Mouse (Mus musculus) lung, postnatal 14 days (tissue): ENCODE measurements around the gene Pfdn5.
A peak's percentile ranks its signal among the peaks of the same experiment; 100 is the strongest.

Source experiments
- DNase-seq: peaks from one replicate; pipeline ENCODE4 v3.0.0; 2021

Gene Pfdn5

DNA sequence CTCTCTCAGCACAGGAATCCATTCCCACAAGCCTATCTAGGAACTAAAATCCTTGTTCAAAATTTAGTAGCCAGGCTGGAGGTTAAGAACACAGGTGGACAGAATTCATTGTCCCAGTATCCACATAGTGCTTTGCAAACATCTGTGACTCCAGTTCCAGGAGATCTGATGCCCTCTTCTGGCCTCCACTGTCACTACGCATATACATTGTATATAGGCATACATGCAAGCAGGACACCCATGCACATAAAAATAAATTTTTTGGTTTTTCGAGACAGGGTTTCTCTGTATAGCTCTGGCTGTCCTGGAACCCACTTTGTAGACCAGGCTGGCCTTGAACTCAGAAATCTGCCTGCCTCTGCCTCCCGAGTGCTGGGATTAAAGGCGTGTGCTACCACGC lies 10.0 kb downstream of the Pfdn5 start:
- DNase-seq: peak; percentile 25

DNA sequence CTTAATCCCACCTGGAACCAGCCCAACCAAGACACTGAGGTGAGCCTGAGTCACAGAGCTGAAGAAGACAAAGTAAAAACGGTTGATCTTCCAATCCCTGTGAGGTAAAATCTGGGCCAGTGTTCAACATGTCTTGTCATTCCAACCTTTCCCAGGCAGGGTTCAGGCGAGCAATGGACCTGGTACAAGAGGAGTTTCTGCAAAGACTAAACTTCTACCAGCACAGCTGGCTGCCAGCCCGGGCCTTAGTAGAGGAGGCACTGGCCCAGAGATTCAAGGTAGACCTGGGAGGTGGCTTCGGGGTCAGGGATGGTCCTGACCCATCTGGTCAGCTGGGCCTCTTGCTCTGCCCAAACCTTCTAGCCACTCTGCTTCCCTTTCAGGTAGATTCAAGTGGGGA lies 11.0 kb downstream of the Pfdn5 start:
- no peak for DNase-seq

DNA sequence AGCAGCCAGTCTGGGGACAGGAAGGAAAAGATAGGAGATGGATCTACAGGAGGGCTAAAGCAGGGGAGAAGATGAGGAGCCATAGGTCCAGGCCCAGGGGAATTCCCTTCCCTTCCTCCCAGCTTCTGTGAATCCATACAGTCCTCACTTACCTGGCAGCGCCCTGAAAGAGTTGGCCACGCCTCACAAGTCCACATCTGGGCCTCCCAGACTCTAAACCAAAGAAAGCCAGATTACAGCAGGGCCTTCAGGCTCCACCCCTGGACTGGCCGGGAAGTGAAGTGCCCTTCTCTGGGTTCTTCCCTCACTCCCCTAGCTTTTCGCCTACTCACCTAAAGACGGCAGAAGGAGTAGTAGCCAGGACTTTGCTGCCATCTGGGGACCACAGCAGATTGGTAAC lies 13.7 kb downstream of the Pfdn5 start:
- no peak for DNase-seq

DNA sequence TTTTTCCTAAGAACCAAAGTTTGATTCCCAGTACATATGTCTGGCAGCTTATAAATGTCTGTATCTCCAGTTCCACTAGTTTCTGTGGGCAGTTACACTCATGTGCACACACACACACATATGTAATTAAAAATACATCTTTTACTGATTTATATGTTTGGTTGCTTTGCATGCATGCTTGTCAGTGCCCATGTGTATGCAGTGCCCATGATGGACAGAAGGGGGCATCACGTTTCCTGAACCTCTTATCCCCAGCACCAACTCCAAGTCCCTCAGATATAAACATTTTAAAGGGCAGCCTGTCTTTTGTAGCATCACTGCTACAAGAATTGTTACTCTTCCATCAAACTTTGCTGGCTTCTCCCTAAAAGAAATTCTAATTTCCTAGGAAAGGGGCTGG lies 15.7 kb downstream of the Pfdn5 start:
- peak; percentile 66 for DNase-seq

DNA sequence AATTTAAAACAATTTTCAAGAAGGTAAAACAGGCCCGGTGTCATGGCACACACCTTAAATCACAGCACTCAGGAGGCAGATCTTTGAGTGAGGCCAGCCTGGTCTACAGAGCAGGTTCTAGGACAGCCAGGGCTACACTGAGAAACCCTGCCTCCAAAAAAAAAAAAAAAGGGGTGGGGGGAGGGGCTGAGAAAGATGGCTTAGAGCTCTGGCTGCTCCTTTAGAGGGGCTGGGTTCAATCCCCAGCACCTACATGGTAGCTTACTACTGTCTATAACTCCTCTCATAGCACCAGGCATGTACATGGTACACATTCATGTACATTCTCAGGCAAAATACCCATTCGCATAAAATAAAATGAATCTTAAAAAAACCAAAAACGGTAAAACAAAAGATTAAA lies 18.6 kb downstream of the Pfdn5 start:
- DNase-seq: no peak

DNA sequence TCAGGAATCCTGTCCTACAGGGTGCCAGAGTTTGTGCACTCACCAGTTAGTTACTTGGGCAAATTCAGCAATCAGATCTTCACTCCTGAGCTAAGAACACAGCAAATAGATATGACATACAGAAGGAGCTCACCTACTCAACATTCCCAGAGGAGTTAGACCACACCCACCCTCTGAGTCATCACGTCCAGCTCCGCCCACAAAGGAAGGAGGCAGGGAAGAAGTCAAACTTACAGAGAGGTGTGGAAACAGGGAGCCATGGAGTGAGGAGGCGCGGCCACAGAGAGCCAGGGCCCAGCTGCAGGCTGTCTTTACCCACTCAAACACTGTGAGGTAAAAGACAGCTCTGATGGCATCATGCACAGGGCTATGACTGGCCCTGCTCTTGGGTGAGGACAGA lies 20.5 kb downstream of the Pfdn5 start:
- DNase-seq: no peak

DNA sequence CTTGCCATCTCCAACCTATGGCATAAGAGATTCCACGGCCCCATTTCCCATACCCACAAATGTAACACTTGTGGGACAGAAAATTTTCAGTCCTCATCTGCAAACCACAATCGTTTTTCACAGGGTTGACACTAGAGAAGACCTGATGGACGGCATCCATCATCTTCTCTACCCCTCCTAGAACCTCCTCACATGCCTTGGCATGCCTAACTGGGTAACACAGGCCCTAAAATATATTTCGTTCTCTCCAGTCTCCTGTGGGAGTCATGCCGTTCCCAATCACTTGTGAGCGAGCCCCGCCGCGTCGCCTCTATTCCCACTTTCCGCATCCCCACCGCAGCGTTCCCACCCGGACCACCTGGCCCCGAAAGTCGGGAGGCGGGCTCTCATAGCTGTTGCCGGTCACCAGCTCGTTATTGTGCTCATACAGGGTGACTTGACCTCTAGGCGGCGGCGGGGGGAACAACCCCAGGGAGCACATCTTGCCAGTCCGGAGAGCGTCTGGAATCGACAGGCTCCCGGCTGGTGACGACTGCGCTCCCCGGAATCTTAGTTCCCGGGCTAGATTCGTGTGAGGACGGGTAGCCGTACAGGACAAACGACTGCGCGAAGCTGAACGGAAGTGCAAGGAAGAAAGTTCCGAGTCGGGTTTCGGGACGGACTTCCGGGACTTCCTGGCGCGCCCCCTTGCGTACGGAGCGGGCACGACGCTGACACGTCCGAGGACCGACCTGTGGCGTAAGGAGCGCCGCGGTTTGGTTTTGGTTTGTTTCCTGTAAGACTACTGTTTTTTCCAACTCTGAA lies 24.4 kb downstream of the Pfdn5 start, which contains the start of gene Aaas:
Aaas (minus strand) TSS at position 634 of the 804 bp plus-strand sequence.
- DNase-seq: peak; percentile 97

DNA sequence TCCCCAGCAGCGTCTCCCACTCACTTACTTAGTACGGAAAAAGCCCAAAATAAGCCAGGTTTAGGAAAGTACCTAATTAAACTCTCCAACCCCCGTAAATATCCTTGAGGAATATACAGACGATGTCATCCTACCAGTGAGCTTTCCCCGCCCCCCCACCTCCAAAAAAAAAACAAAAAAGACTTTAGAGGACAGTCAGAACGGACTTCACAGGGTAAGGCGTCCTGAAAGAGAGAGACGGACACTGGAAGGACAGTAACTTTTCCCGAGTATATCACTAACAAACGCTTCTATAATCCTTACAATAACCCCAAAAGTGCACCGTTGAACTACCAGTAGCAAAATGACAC lies 25.0 kb downstream of the Pfdn5 start:
- no peak for DNase-seq

DNA sequence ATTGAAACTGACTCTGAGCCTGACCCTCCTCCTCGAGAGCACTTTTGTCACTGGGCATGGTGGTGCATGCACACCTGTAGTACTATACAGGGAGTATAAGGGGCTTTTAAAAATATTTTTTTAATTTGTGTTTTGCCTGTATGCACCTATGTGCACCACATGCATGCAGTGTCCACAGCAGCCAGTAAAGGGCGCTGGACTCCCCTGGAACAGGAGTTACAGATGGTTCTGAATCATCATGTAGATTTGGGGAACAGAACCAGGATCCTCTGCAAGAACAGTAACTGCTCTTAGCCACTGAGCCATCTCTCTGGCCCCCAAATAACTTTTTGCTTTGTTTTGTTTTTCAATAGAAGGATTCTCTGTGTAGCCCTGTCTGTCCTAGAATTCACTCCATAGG lies 26.3 kb downstream of the Pfdn5 start:
- DNase-seq: no peak

DNA sequence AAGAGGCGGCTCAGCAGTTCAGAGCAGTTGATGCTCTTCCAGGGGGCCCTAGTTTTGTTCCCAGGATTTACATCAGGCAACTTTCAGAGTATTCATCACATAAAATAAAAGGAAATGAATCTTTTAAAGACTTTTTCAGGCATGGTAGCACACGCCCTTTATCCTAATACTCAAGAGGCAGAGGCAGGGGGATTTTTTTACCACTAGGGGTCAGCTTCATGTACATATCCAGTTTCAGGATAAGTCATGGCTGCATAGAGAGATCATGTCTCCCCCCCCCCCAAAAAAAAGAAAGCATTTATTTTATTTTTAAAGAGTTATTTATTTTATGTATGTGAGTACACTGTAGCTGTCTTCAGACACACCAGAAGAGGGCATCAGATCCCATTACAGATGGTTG lies 28.1 kb downstream of the Pfdn5 start:
- no peak for DNase-seq

DNA sequence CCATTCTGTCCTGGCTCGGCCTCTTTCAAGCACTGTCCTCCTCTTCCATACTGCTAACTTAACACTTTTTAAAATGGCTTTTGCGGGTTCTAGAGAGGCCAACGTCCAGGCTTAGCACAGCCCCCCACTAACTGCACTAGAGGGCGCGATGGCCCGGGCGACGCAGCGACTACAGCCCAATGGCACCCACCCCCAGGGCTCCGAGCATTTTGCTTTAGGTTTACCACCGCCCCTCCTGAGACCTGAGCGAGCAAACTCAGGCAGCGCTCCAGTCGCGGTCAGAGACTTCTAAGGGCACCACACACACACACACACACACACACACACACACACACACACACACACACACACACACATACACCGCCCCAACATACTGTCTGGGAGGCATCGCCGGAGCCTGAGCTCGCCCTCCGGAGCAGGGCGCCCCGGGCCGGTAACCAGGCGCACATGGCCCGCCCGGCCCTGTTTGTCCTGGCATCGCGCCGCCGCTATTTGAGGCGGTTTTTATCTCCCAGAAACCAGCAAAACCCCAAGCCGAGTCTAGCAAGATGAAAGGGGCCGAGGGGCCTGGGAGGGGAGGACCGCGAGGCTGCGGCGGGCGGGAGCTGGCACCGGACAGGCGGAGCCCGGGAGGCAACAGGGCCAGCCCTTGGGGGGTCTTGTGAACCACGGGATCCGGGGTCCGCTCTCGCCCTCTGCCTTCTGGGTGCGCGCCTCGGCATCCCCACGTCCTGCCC lies 29.4 kb downstream of the Pfdn5 start:
- peak; percentile 60 for DNase-seq

DNA sequence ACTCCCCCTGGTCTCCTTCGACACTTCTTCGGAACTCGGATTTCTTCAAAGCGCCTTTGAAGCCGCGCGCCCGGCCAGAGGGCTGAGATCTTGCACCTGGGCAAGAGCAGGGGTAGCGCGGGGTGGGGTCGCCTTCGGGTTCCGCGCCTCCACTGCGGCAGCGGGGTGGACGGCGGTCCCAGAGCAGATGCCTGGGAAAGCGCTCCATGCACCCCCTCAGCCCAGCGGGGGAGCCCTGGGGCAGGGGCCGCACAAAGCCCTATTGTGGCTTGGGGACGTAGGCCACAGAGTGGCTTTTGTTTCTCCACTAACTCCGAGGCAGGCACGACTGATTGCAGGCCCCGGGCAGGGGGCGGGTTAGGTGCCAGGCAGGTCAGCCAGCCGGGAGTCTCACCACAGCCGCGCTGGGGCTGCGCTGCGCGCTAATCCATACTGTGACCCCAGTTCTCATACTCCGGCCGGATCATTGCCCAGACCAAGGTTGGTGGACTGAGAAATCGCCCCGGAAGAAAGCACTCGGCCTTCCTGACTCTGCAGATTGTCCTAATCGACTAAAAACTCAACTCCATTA lies 30.0 kb downstream of the Pfdn5 start:
- DNase-seq: peak; percentile 4

DNA sequence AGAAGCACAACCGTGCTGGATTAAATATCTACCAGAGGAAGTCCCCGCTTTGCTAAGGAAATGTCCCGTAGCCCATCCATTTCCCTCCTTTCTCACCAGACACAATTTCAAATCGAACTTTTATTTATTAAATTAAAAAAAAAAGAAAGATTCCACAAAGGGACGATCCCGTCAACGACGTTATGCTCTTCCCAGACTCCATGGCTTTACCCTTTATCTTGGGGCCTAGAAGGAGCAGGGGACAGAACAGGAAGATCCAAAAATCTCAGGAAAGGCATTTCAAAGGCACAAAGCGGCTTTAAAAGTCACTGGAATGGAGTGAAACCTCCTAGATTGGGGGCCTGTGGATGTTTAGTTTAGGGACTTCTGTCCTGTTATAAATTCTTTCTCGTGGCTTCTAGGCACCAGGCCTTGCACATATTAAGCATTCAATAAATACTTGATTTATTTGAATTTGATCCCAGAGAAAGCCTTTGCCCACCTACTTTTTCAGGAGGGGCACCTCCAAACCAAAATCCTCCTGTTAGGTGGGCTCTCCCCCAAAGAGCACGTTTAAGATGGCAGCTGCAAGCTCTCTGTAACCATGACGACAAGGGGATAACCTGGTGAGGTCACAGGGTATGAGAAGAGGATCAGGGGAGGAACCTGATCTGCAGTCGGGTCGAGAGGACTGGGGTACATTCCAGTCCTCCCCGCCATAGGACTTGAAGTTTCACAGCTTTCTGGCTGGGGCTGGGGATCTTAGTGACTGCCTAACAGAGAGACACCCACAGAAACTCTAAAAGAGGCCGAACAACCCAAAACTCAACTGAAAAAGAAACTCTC lies 30.8 kb downstream of the Pfdn5 start:
- DNase-seq: no peak

DNA sequence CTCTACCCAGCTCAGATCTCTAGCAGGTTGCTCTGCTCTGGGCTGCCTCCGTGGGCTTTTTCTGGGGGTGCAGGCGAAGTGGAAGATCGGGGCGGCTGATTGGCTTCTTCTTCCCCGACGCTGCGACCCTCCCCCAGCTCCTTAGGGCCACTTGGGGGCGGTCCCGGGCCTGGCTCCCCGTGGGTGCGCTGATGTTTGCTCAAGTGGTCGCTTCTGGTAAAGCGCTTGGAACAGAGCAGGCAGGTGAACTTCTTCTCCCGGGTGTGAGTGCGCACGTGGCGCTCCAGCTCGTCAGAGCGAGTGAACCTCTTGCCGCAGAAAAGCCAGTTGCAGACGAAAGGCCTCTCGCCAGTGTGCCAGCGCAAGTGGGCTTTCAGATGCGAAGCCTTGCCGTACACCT lies 32.2 kb downstream of the Pfdn5 start:
- no peak for DNase-seq

DNA sequence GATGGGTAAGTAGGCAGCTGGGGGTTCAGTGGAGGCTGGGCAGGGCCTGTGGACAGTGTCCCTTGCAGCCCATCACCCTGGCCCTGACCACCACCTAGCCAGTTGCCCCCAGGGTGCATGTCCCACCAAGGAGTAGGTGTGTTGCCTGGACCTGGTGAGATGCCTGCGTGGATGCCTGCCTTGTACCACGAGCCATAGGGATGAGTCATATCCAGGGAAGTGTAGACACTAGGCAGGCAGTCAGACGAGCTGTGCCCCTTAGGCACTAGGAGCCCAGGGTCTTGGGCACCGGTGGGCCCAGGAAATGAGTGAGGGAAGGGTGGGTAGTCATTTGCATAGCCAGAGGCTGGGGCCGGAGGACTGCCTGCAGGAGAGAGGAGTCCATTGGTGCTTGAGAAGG lies 32.9 kb downstream of the Pfdn5 start:
- no peak for DNase-seq

DNA sequence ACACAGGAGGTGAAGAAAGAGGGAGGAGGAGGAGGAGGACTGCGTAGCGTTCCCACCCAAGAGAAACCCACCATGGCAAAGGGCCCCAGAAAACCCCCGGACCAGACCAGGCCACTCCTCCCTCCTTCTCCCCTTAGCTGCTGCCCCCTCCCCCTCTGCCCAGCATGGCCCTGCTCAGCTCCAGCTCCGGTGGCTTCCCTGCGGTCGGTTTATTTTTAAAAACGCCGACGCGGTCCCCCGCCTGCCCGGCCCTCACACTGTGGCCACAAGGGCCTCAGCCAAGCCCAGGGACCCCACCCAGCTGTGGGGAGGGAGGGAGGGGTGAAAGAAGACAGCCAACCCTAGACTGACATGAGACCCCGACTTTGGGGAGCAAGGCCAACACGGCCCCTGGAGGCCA lies 36.7 kb downstream of the Pfdn5 start:
- DNase-seq: no peak

DNA sequence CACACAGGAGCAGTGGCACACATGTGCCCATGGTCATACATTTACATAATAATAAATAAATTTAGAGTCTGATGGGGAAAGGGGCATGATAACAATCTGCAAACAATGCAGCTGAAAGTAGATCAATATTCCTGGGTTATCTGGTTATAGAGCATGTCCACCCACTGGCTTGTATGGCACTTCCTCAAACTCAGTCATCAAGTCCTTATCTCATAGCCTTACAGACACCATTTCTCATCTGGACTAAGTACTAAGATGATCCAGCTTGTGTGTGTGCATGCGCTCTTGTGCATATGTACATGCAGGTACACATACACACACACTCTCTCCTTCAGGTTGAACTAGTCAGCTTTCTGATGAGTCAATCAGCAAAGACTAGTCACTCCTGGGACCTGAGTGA lies 38.8 kb downstream of the Pfdn5 start:
- no peak for DNase-seq

DNA sequence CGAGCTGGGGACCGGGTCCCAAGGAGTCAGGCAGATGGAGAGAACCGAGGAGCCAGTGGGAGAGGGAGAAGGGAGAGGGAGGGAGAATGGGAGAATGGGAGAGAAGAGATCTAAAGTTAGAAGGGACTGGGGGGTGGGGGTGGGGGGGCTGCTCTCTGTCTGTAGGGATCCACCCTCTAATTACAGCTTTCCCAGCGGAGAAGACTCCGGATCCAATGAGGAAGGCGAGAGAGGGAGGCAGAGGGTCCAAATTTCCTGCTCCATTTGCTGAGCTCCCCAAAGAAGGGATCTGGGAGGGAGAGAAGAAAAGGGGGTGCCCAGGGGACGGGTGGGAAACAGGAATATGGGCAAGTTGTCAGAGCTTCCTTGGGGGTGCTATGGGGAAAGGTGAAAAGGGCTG lies 40.3 kb downstream of the Pfdn5 start:
- DNase-seq: no peak

DNA sequence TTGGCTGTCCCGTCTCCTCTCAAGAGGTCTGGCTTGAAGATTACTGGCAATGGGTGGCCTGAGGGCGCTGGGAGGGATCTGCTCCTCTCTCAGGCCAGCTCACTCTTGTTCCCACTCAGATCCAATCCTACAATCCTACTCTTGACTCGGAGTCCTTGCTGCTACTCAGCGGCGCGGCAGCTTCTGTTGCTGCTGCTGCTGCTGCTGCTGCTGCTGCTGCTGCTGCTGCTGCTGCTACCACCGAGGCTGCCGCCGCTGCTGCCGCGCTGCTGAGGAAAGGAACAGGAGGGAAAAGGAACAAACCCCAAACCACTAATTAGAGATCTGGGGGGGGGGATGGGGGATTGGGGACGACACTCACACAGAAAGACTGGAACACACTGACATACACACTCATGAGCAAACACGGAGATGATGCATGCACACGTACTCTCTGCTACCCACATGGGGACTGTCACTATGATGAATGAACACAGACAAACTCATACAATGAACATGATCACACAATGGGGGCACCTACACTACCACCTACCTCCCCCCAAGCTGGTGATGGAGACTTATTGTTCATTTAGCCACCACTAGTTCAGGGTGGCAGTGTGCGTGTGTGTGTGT lies 40.9 kb downstream of the Pfdn5 start, which contains the start of gene Sp7:
Sp7 (minus strand) TSS at position 450 of the 612 bp plus-strand sequence.
- DNase-seq: no peak

DNA sequence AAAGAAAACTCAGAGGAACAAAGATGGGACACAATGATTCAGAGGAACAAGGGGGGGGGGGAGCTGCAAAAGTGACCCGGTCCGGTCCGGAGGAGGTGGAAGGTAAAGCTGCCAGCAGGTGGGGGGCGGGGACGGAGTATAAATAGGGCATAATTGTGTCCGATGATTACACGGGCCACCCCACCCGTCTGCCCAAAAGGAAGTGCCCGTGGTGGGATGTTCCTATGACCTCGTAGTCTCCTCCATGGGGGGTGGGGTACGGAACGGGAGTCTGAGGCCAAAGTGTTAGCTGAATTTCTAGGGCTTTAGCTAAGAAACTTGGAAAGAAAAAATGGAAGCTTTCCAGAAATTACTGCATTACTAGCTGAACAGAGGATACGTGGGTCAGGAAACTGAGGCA lies 44.1 kb downstream of the Pfdn5 start:
- no peak for DNase-seq

DNA sequence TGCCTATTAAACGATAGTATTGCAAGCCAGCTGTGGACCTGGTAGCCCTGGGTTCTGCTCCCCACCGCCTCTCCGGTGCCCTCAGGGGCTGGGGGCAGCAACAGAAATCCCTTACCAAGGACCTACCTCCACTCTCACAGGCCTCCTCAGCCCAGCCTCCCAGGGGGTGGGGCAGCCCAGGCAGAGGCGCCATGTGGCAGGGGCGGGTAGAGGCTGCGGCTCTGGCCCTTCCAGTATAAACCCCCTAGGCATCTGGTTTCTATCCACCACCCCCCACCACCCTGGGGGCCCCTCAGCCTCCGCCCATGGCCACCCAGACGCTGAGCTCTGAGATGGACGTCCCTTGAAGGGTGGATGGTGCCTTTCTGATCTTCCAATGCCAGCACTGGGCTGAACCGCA lies 44.8 kb downstream of the Pfdn5 start:
- DNase-seq: no peak

DNA sequence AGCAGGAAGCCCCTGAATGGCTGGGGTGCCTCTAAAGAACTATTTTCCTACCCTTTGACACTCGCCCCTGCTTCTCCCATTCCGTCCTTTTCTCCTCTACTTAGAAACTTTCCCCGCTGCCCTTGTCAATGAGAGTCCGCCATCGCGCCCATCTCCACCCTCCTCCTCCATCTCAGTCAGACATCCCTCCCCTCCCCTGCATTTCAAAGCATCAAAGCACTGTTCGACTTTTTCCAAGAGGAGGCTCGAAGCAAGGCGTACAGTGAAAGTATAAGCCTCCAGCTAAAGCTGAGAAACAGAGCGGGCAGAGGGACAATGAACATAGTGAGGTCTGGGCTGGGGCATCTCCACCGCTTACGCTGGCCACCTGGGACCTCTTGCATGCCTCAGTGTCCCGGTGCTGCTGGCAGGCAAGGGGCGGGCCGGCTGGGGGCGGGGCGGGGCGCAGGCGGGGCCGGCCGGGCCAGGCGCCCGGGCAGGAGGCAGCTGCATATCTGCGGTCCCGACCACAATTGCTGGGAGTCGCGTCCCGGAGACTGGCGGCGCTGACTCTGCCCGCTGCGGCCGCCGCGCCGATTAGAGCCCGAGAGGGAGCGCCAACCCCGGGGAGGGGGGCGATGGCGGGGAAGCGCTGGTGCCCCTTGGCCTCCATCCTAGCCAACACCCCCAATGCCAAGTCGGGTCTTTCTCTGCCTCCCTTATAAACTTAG lies 50.7 kb downstream of the Pfdn5 start:
- peak; percentile 67 for DNase-seq
